Mouse (Mus musculus) megakaryocyte, embryonic 14.5 days (primary cell): Measurements from ENCODE around the gene Gm20517.

ENCODE experiments used
- FLI1 ChIP-seq: IDR thresholded peaks from 2 replicates; pipeline ENCODE4 v1.6.1; 2012; ENCODE audit warnings: low read length, inconsistent platforms, mixed read lengths
- GATA1 ChIP-seq: IDR thresholded peaks from 3 replicates; pipeline ENCODE4 v1.6.1; 2012; ENCODE audit warnings: mixed read lengths, low read length, inconsistent platforms, borderline replicate concordance

GRCm38 (mm10) chr17:47655697-47656096 is 44.3 kb downstream of the Gm20517 start:
- no peak for TF ChIP-seq GATA1
- TF ChIP-seq FLI1, result no peak
